Mouse (Mus musculus): ENCODE measurements around the gene Elovl7.

Elovl7 gene

GRCm38 (mm10) chr13:108302957-108303675 lies 88.9 kb downstream of the Elovl7 start:
- no peak for DNase-seq (ENCODE audit: low spot score in 2 of 2)

DNA sequence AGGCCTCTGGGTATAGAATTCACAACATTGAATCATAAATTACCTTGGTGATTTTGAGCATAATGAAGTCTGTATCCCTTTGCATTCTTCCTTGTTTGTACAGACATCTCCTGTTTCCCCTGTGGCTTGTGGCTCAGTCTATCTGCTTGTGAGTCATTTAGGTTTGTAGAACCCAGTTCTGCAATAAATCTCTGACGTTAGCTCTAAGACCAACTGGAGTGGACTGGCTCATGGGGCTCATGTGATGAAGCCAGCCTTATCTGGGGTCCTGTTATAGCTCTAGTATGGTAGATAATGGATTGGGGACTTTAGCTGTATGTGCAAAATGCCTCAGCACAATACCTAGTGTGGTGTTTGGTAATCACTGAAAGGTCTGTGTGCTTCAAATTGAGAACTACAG lies 89.6 kb downstream of the Elovl7 start:
- no peak for DNase-seq (ENCODE audit: low spot score in 2 of 2)

DNA sequence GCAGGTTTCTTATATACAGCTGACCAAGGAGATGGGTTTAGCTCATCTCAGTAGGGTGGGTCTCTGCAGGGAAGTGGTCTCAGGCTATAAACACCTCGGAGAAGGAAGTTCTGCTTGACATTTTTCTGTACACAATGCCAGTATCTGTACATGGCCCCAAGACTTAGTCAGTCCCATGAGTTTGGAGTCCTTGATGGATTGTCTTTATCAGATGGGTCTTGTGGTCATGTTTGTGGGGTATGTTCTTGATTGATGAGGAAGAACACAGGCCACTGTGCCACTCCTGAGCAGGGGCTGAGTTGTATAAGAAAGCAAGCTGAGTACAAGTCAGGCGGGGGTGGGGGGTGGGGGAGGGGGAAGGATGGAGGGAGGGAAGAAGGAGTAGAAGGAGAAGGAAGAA lies 90.5 kb downstream of the Elovl7 start:
- DNase-seq (ENCODE audit: low spot score in 2 of 2) = no peak

DNA sequence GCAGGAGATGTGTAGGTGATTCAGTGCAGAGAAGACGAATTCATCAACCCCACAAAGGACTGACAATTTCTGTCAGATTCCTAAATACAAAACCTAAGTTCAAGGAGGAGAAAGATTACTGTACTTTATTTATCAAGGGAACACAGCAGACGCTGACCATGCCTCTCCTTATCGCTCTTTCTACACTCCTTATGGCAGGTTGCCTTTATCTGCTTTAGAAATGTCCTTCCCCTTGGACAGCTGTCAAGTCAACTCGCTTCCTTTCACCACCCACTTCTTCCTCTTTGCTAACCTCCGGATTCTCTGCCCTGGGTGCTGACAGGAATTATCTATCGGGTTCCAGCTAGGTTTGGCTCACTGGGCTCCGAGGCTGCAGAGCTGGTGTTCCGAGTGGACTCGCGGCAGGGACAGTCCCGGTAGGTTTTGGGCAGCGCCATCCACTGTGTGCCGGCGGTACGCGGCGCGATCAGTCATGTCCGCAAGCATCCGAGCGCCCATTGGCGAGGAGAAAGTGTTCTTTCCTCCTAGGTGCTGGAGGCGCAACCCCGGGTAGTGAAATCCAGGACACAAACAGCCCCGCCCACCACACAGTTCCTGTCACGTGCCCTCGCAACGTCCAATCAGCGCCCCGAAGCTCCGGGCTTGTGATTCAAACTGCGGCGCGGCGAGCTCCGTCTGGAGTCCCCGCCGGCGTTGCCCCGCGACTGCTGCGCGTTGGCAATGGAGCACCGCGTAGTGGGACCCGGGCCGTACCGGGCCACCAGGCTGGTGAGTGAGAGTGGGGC lies 101.7 kb downstream of the Elovl7 start, which contains the start of gene Depdc1b:
Depdc1b (plus strand) TSS at position 631 of the 785 bp plus-strand sequence.
- DNase-seq (ENCODE audit: low spot score in 2 of 2) = peak; percentile 96 to 97

GRCm38 (mm10) chr13:108316487-108316903 lies 102.3 kb downstream of the Elovl7 start:
- no peak for DNase-seq (ENCODE audit: low spot score in 2 of 2)

DNA sequence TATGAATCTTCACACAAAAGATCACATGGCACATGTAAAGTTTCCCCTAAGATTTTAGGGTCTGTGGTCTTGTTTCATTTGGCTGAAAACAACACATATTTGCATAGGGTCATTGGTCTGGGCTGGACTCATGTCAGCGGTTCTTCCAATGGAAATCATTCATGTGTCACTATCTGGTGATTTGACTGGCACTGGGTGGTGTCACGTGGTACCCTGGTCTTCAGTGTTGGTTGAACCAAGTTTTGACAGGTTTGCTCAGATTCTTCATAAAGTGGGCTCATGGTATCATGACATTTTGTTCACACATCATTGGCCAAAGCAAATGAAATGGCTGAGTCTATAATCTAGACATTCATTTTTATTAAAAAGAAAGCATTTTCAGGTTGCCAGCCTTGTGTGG lies 103.2 kb downstream of the Elovl7 start:
- DNase-seq (ENCODE audit: low spot score in 2 of 2) = no peak

- no peak for DNase-seq (ENCODE audit: low spot score in 2 of 2)
Observed at GRCm38 (mm10) chr13:108319028-108319427, 104.8 kb downstream of the Elovl7 start.

DNA sequence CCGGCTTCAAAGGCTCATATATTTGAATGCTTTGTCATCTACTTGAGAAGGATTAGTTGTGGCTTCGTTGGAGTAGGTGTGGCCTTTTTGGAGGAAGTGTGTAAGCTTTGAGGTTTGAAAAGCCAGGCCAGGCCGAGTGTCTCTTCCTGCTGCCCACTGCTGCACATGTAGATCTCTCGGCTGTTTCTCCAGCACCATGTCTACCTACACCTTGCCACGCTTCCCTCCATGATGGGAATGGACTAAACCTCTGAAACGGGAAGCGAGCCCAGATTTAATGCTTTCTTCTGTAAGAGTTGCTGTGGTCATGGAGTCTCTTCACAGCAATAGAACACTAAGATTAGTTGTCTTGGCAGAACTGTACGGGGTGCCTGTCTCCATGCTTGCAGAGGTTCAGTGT lies 106.0 kb downstream of the Elovl7 start:
- DNase-seq (ENCODE audit: low spot score in 2 of 2) = no peak

- DNase-seq (ENCODE audit: low spot score in 2 of 2) = no peak
Observed at GRCm38 (mm10) chr13:108322466-108322865, 108.3 kb downstream of the Elovl7 start.

- no peak for DNase-seq (ENCODE audit: low spot score in 2 of 2)
Observed at GRCm38 (mm10) chr13:108323317-108323716, 109.1 kb downstream of the Elovl7 start.

DNA sequence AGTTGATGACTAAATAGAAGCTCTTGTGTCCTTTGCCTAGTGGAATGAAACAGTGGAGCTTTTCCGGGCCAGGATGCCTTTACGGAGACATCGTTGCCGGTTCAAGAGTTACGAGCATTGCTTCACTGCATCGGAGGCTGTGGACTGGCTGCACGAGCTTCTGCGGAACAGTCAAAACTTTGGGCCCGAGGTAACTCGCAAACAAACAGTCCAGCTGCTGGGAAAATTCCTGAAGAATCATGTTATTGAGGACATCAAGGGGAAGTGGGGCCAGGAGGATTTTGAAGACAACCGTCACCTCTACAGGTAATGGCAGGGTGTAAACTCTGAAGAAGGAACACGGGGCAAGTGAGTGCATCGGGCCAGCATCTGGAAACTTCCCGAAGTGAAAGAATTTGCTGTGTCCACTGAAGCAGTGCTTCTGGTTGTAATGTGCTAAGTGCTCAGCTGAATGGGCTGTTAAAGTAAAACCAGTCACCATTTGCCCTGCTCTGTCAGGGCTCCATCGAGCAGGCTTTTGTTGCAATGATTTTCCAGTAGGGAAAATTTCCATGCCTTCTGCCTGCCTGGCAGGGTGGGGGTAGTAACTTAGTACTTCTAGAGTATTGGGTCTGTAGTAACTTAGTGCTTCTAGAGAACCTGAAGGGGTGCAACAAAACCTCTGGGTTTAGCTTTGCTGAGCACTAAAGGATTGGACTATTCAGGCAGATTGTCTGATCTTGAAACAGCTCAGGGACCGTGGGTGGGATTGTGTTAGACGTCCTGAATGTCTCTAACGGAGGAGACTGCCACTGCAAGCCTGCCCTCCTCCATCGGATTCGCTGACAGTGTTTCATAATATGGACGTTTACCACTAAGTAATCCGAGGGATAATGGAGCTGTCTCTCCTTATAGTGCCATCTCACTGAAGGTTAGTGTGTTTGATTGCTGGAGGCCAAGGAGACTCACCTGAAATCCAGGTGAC lies 109.9 kb downstream of the Elovl7 start:
- no peak for DNase-seq (ENCODE audit: low spot score in 2 of 2)

- no peak for DNase-seq (ENCODE audit: low spot score in 2 of 2)
Observed at GRCm38 (mm10) chr13:108325871-108326270, 111.7 kb downstream of the Elovl7 start.

DNA sequence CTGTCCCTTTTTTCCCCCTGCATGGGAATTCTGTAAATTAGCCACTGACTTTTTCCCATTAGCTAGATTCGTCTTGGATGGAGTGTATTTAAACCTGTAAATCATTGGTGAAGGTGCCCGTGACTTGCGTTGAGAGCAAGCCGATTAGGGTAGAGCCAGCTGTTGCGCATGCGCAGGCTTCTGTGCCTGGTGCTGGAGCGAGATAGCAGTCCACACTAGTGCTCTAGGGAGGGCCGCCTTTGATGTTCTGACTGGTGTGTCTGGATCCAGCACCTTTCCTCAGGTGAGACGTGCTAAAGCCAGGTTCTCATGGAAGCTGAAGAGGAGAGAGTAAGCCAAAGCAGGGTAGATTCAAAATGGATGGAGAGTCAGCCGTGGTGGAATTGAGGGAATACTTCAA lies 112.1 kb downstream of the Elovl7 start:
- DNase-seq (ENCODE audit: low spot score in 2 of 2) = no peak

- no peak for DNase-seq (ENCODE audit: low spot score in 2 of 2)
Observed at GRCm38 (mm10) chr13:108327047-108327446, 112.8 kb downstream of the Elovl7 start.

GRCm38 (mm10) chr13:108328406-108329180 lies 114.4 kb downstream of the Elovl7 start:
- DNase-seq (ENCODE audit: low spot score in 2 of 2) = no peak

DNA sequence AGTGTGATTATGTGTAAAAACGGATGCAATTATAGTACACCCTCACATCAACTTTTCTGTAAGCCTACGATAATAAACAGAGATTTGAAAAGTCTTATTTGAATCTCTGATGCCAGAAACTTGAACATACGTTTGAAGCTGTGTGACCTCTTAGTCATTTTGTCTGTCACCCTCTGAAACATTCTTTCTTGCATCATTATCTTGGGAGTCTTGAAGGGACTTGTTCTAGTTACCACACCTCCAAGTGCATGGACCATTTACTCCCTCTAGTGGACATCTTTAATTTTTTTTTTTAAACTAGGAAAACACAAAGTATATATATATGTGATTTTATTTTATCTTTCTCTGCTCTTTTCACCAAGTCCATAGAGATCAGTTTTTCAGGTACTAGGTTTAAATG lies 115.5 kb downstream of the Elovl7 start:
- no peak for DNase-seq (ENCODE audit: low spot score in 2 of 2)
